Mouse (Mus musculus): ENCODE data around the gene Adap1.
"Not testable (repeated sequence)": the region's sequence is repeated elsewhere in the genome, so short reads cannot be mapped to it uniquely, and the experiment has no call there.

The Adap1 gene

DNA sequence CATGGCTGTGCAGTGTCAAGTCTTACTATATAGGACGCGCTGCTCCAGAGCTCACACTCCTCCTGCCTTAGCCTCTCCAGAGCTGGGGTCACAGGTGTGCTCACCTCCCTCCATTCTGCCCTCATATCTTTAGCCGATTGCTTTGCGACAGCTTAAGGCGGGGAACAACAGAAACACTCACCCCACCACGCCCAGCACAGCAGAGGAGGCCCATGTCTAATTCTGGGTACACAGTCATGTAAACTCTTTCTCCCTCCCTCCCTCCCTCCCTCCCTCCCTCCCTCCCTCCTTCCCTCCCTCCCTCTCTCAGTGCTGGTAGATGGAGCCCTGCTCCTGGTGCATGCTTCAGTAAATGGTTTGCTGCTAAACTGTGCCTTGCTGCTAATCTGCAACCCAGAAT, 24.3 kb upstream of the Adap1 start:
- DNase-seq, result no peak

GRCm38 (mm10) chr5:139347225-139347624, 21.8 kb upstream of the Adap1 start:
- DNase-seq, result no peak

- no peak for DNase-seq
Observed at GRCm38 (mm10) chr5:139345364-139345714, 19.9 kb upstream of the Adap1 start.

DNA sequence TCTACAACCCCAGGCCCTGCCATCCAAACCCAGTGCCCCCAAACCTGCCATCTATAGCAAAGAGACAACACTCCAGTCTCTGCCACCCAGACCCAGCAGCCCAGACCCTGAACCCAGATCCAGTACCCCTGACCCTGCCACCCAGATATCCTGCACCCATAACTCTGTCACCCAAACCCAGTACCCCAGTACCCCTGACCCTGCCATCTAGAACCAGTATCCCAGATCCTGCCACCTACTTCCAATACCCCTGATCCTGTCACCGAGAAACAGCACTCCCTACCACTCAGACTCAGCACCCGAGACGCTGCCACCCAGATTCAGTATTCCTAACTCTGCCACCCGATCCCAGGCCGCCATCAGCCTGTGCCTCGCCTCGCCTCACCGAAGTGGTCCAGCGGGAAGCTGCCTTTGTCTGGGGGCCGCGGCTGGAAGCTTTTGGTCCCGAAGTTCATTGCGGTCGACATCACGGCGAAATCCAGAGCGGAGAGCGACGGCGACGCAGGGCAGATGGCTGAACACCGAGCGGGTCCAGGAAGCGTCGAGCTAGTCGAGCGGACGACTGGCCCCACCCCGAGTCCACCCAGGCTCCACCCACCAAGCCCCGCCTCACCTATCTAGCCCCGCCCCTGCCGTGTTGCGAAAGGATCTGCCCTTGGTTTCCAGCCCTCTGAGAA, 19.4 kb upstream of the Adap1 start:
- peak; percentile 92 for DNase-seq

DNA sequence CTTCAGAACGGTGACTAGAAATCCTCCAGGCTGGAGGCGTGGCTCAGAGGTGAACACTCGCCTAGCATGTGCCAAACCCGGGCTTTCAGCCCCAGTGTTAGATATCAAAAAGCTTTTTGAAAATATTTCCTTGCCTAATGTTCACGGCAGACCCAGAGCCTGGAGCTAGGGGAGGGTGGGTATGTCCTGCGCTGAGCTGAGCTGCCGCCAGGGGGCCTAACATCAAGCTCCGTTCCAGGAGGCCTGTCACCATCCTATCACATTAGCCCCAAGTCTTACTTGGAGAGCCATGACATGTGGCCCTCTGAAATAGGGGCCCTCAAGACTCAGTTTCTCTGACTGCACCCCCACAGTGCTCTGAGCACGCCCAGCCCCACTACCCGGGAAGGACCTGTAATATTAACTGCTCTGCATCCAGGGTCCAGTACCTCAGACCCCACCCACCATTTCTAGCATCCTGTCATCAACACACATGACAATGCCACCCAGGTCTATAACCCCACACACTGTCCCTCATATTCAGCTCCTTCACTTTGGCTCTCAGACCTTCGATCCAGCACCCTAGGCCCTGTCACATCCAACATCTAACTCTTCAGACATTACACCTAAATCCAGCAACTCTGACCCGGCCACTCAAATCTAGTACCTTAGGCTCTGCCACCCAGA, 18.7 kb upstream of the Adap1 start:
- peak; percentile 75 for DNase-seq

GRCm38 (mm10) chr5:139338891-139339290, 13.5 kb upstream of the Adap1 start:
- DNase-seq, result no peak

DNA sequence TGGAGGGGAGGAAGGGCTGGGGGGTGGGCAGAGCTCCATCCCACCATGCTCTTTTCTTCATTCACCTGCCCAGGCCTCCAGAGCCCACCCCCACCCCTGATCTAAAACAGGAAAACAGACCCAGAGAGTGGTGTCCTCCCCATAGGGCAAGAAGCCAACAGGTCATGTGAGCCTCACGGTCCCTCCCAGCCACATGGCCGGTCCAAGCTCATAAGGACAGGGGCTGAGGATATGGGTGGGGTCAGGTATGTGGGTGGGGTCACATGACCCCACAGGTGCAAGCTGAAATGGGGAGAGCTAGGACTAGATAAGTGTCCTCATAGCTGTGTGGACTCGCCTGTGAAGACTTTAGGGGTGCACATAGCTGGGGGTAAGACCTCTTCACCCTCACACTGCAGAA, 13.0 kb upstream of the Adap1 start:
- DNase-seq, result peak; percentile 74

GRCm38 (mm10) chr5:139337826-139338370, 12.5 kb upstream of the Adap1 start:
- DNase-seq, result peak; percentile 90

- DNase-seq, result no peak
Observed at GRCm38 (mm10) chr5:139335634-139336033, 10.2 kb upstream of the Adap1 start.

DNA sequence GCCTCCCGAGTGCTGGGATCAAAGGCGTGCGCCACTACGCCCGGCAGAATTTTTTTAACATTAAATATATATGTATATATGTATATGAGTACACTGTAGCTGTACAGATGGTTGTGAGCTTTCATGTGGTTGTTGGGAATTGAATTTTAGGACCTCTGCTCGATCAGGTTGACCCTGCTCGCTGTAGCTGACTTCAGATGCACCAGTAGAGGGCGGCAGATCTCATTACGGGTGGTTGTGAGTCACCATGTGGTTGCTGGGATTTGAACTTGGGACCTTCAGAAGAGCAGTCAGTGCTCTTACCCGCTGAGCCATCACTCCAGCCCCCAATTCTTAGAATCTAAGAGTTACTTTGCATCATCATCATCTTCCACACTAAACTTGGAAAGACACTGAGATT, 9.0 kb upstream of the Adap1 start:
- DNase-seq, result not testable (repeated sequence)

DNA sequence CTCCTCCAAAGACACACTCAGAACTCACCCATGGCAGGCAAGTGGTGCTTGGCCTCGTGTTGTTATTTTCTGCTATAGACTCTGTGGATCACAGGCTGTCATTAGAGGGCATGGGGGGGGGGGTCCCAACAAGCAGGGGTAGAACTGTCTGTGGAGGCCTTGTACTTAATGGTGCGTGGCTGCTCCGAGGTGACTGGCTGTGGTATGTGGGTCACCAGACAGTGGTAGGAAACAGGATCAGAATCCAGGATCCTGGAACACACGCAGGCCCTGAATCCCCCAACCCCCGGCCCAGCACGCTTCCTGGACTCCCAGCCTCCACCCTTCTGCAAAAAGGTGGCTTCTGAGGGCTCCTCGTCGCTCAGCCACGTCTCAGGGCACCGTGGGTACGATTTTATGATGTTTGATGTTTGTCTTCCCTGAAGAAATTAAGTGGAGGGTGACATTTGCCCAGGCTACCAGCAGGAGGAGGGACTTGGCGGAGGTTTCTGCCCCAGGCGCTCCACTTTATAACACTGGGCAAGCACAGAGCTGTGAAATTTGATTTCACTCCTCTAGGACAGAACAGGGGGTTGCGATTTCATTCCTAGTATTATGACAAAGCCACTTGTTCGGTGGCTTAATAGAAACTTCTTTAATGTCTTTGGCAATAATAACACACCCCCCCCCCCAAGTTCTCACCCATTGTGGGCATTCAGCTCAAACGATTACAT, 8.0 kb upstream of the Adap1 start:
- no peak for DNase-seq

DNA sequence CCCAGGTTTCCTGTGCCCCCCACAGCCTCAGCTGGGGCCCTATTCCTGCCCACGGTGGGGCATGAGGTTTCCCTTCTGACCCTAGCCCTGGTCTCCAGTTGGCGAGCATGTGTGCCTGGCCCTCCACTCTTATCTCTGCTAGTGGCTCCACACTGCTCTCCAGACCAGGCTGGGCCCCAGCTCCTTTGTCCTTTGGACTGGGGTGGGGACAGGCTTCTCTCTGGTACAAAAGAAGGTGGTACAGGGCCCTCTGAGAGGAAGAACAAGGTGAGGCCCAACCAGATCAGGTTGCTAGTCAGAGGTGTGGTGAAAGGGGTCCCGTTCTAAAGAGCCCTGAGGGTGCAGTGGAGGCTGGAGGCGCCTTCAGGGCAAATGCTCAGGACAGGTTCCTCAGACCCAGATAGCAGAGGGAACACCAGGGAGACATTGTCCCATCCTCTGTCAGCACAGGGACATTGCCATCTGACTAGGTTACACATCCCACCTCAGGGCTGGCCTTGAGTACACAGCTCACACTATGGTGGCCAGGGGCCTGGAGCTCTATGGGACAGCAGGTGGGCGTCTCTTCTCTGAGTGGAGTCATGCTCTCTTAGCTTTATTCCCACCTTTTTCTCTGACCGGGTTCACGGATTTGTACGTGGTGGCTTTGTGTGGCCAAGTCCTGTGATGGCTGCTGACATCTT, 7.3 kb upstream of the Adap1 start:
- DNase-seq, result peak; percentile 30

GRCm38 (mm10) chr5:139331742-139332141, 6.3 kb upstream of the Adap1 start:
- DNase-seq, result peak; percentile 79

DNA sequence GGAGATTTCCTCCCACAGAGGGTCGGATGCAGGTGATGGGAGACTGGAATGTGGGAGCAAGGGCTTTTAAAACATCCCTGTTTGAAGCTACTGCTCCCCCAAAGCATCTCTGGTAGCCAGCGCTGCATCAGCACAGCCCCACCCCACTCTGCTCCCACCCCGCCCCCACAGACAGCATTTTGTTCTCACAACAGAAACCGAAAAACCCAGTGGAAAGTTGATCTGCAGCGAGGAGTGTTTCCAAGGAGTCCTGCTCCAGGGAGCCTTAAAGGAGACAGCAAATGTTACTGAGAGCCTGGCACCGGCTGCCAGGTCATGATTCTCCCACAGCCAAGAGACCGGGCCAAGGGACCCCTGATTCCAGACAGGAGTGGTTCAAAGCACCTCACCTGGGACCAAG, 5.3 kb upstream of the Adap1 start:
- peak; percentile 22 for DNase-seq

GRCm38 (mm10) chr5:139327634-139328020, 2.2 kb upstream of the Adap1 start:
- no peak for DNase-seq

DNA sequence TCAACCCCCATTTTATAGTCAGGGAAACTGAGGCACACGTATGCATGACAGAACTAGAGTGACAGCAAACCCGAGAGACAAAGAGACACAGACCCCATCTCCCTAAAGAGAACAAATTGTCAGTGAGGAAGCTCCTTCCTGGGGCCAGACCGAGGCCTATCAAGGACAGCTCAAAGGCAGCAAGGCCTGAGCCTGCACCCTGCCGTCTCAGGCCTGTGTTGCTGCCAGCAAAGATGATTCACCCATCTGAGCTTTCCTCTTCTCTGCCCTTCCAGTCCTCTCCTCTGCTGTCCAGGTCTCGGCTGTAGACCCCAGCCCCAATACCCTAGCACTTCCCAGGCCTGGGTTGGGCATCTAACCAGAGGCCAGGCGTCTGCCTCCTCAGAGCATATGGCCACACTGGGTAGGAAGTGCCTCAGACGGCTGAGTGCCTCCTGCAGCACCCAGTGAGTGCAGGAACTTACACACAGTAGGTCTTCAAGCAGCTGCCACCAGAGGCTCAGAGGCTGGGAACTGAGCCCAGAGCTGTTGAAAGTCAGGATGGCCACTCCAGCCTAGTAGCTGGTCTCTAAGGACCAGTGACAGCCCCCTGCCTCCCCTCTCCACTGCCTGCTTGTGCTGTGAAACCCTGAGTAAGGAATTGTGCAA, 1.7 kb upstream of the Adap1 start:
- DNase-seq, result peak; percentile 53

DNA sequence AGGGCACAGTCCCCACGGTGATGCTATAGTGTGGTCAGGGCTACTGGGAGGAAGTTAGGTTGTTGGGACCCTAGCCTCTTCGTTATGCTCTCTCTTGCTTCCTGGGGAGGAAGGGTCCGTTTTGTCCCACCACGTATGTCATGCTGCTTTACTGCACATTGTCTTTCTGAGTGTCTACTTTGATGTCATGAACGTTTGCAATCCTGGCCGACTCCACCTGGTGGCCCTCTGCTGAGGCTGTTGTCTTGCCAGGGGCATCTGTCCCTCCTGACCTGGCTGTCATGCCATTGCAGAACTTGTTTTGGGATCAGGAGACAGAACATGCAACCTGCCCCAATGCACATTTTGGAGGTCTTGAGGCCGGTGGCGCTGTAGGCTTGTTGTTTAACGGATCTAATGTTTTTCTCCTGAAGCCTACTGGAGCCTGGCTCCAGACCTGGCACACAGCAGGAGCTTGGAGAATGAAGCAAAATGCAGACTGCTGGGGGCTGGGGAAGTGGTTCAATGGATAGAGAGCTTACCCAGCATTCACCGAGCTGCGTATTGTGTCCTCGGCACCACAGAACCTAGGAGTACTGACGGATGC, 782 bp upstream of the Adap1 start:
- DNase-seq, result peak; percentile 70

- DNase-seq, result peak; percentile 90
Observed at GRCm38 (mm10) chr5:139324691-139325394, 579 bp downstream of the Adap1 start.

DNA sequence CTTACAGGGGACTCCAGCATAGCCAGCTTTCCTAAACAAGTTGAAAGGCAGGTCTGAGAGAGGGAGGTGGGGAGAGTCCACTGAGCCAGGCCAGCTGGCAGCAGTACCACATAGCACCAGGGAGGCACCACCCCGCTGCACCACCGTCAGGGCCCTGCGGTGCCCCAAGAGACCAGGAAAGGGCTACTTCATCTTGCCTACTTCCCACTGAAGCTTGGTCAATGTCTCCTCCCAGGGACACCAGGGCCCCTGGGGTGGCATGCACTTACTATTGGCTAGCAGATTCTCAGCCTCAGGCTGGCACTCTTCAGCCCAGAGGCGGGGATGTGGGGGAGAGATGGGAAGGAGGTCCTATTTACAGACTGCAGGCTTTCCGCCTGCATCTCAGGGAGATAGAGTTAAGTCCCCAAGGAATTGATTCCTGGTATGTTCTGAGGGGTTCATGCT, 1.4 kb downstream of the Adap1 start:
- peak; percentile 77 for DNase-seq

DNA sequence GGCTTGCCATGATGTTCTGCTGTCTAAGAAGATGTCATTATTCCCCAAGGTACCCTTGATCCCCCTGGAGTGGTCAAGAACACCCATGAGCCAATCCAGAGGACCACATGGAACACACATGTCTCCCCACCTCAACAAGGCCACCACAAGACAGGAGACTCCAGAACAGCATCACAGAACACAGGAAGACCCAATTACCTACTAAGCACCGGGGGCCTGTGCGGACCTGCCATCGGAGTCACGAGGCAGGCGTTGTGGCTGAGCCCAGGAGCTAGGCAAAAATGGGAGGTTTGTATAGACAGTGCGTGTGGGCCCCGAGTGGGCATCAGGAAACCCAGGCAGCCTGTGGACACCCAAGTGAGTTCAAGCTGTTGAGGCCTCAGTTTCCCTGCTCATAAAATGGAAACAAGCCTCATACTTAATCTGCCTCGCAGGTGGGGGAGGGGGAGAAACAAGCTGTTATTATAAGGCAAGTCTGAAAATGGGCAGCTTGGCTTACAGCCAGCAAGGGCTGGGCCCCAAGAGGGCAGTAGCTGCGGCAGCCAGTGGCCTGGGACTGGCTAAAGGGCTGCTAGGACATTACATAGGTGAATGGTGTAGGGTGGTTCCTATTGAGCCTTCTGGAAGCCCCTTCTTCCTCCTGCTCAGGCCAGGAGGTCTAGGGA, 2.0 kb downstream of the Adap1 start:
- DNase-seq, result peak; percentile 78

DNA sequence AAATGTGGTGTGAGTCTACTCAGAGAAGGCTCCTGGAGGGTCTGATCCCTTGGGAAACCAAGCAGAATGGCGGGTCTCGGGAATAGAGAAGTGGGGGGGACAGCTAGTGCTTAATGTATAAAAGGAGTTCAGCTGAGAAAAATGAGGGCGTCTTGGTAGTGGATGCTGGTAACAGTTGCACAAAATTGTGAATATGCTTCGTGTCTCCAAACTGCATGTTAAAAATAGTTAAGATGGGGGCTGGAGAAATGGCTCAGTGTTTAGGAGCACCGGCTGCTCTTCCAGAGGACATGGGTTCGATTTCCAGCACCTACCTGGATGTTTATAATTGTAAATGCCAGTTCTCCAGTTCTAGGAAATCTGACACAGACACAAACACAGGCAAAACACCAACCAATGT, 4.1 kb downstream of the Adap1 start:
- DNase-seq, result no peak

Data from cerebellum, adult 9-11 months (tissue).